Mouse (Mus musculus) stomach, postnatal 0 days (tissue): ENCODE results near the gene Ankib1. TPM values are rescaled to one million over a fixed set of nuclear protein-coding genes. Genes with fewer than 3 reads are reported as not detected.

Experiments
- ATAC-seq: fragments of 200-750 bp; cut with Nextera tagmentation; 2 replicates; pipeline ENCODE4 v1.8.0; 2017; ENCODE audit not compliant: low FRiP score, low TSS enrichment
- DNase-seq: peaks from one replicate; pipeline ENCODE4 v3.0.0-alpha.2; 2016; ENCODE audit warnings: low spot score
- H3K27ac ChIP-seq: fragments of 300-500 bp; sonication (generic); replicated peaks from 2 replicates; pipeline ENCODE4 v1.5.1; 2014; ENCODE audit warnings: mild to moderate bottlenecking, control low read depth
- H3K27me3 ChIP-seq: fragments of 300-500 bp; sonication (generic); 2 replicates; pipeline ENCODE4 v1.6.1; 2014; ENCODE audit warnings: low read length; ENCODE audit not compliant: control insufficient read depth, insufficient read depth
- H3K36me3 ChIP-seq: fragments of 300-500 bp; sonication (generic); 2 replicates; pipeline ENCODE4 v1.6.1; 2014; ENCODE audit warnings: low read length, mixed read lengths; ENCODE audit not compliant: control insufficient read depth, insufficient read depth
- H3K4me1 ChIP-seq: fragments of 300-500 bp; sonication (generic); replicated peaks from 2 replicates; pipeline ENCODE4 v1.6.1; 2014; ENCODE audit warnings: antibody characterized with exemption; ENCODE audit not compliant: control insufficient read depth, insufficient read depth
- H3K4me2 ChIP-seq: fragments of 300-500 bp; sonication (generic); replicated peaks from 2 replicates; pipeline ENCODE4 v1.6.1; 2014; ENCODE audit warnings: low read depth, mild to moderate bottlenecking, control low read depth, moderate library complexity
- H3K4me3 ChIP-seq: fragments of 300-500 bp; sonication (generic); 2 replicates; pipeline ENCODE4 v1.5.1; 2014; ENCODE audit warnings: low read depth, low read length, control low read depth
- H3K9ac ChIP-seq: fragments of 300-500 bp; sonication (generic); 2 replicates; pipeline ENCODE4 v1.6.1; 2014; ENCODE audit warnings: mild to moderate bottlenecking, low read length, control low read depth, mixed read lengths
- H3K9me3 ChIP-seq: fragments of 300-500 bp; sonication (generic); 2 replicates; pipeline ENCODE4 v1.6.1; 2016; ENCODE audit warnings: low read length; ENCODE audit not compliant: control insufficient read depth
- CTCF ChIP-seq: IDR thresholded peaks from 2 replicates; pipeline ENCODE4 v1.5.1; 2016; ENCODE audit warnings: antibody characterized with exemption, low read depth, mild to moderate bottlenecking, moderate library complexity
- EP300 ChIP-seq: optimal IDR thresholded peaks from 2 replicates; pipeline ENCODE3; 2016; ENCODE audit warnings: antibody characterized with exemption
- WGBS: fragments of 180-500 bp; shearing (Covaris S2); extraction: QIAGEN DNeasy Blood & Tissue Kit; methylation state at CpG from one replicate; pipeline ENCODE4 v1.1.7; 2014; 5-methylcytosine and 5-hydroxymethylcytosine counted together
- polyA plus RNA-seq: library from polyadenylated mRNA; unstranded; fragments of >200 nt; fragmentation: Nextera tagmentation; extraction: Ambion mirVana; gene quantifications from 2 replicates; pipeline ENCODE4 v1.2.1, GENCODE M21; 2015

Gene Ankib1
- polyA plus RNA-seq, 1 experiment from 2014 or later = 6.2 TPM

GRCm38 (mm10) chr5:3702180-3702579 is 100.5 kb downstream of the Ankib1 start:
- no peak for TF ChIP-seq CTCF
- TF ChIP-seq EP300 = no peak
- Histone ChIP-seq H3K36me3 (0 out of 2 replicates have a peak, but pooled peaks cover 3% of the 10 kb centered on the region), H3K9ac (no peak overlapping the region), H3K4me3 (no peak overlapping the region), H3K27ac (no peak overlapping the region), H3K9me3 (no peaks in the 10 kb centered on the region), H3K4me1 (no peaks in the 10 kb centered on the region), H3K4me2 (no peak overlapping the region), H3K27me3 (no peaks in the 10 kb centered on the region)
- DNase-seq (no peak), ATAC-seq (no peak)
- WGBS = 92% methylated on average over 4 of the region's 4 CpGs

- TF ChIP-seq EP300 = no peak
- TF ChIP-seq CTCF = no peak
- Histone ChIP-seq H3K9me3 (no peaks in the 10 kb centered on the region), H3K27ac (no peak overlapping the region), H3K4me3 (no peak overlapping the region), H3K27me3 (no peaks in the 10 kb centered on the region), H3K4me1 (no peaks in the 10 kb centered on the region), H3K9ac (no peak overlapping the region), H3K36me3 (peaks cover 5% of the 10 kb centered on the region; the same call in 1 of the 2 replicates), H3K4me2 (no peak overlapping the region)
- DNase-seq (no peak), ATAC-seq (no peak)
- WGBS = 88% methylated on average over 5 of the region's 5 CpGs
Measured at GRCm38 (mm10) chr5:3700025-3700424, 102.7 kb downstream of the Ankib1 start.

DNA sequence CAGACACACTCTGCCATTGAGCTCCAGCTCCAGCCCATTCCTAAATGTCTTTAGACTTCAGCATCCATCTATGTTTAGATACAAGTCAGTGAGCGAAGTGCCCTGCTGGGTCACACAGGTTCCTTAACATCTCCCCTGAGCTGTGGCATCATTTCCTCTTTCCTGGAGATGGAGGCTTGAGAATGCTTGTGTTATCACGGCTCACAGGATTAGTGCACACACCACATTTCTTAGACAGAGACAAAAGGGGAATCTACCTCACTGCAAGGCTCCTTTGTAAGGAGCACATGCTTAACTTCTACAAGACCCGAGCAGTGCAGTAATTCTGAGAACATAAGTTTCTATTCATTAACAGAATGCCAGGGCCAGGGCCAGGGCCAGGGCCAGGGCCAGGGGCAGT is 106.7 kb downstream of the Ankib1 start:
- H3K36me3 ChIP-seq = peaks cover 12% of the 10 kb centered on the region
- 73% methylated on average over 3 of the region's 3 CpGs for WGBS

GRCm38 (mm10) chr5:3695191-3695590 is 107.5 kb downstream of the Ankib1 start:
- no peak for TF ChIP-seq EP300
- TF ChIP-seq CTCF = no peak
- no peak for ATAC-seq
- peaks cover 12% of the 10 kb centered on the region for H3K36me3 ChIP-seq
- H3K4me3 ChIP-seq = no peak overlapping the region
- H3K4me2 ChIP-seq = no peak overlapping the region
- WGBS = 79% methylated on average over 4 of the region's 4 CpGs
- H3K27me3 ChIP-seq = no peaks in the 10 kb centered on the region
- H3K9ac ChIP-seq = no peak overlapping the region
- no peaks in the 10 kb centered on the region for H3K9me3 ChIP-seq
- no peak for DNase-seq
- no peaks in the 10 kb centered on the region for H3K4me1 ChIP-seq
- no peak overlapping the region for H3K27ac ChIP-seq

More for the DNA sequence above, 106.7 kb downstream of the Ankib1 start:
- H3K9ac ChIP-seq = no peak overlapping the region
- no peak for ATAC-seq
- TF ChIP-seq EP300 (no peak), CTCF (no peak)
- no peak overlapping the region for H3K4me2 ChIP-seq
- no peaks in the 10 kb centered on the region for H3K4me1 ChIP-seq
- DNase-seq = no peak
- no peak overlapping the region for H3K27ac ChIP-seq
- H3K4me3 ChIP-seq = no peak overlapping the region
- H3K9me3 ChIP-seq = no peaks in the 10 kb centered on the region
- H3K27me3 ChIP-seq = no peaks in the 10 kb centered on the region

DNA sequence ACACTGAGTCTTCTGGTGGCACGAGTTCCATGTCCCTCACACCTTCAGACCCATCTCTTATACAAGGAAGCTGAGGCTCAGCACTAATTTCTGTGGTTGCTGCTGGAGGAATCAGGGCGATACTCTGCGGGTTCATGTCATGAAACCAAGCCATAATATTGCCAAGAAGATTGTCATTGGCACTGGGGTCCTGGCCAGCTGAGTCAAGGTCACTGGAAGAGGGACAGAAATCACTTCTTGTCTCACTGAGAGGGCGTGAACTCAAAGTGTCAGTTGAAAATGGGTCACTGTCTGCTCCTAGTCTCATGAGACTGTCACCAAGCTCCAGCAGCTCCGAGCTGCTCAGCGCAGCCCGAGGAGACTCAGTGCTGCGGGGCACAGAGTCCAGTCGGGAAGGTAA is 109.8 kb downstream of the Ankib1 start:
- H3K4me3 ChIP-seq = no peak overlapping the region
- no peak overlapping the region for H3K9ac ChIP-seq
- no peak overlapping the region for H3K27ac ChIP-seq
- ATAC-seq (no peak), DNase-seq (no peak)
- no peaks in the 10 kb centered on the region for H3K4me1 ChIP-seq
- H3K9me3 ChIP-seq = no peaks in the 10 kb centered on the region
- WGBS = 98% methylated on average over 9 of the region's 9 CpGs
- TF ChIP-seq CTCF = no peak
- TF ChIP-seq EP300 = no peak
- peaks cover 16% of the 10 kb centered on the region for H3K36me3 ChIP-seq
- no peaks in the 10 kb centered on the region for H3K27me3 ChIP-seq
- H3K4me2 ChIP-seq = no peak overlapping the region

GRCm38 (mm10) chr5:3691283-3691682 is 111.4 kb downstream of the Ankib1 start:
- Histone ChIP-seq H3K27me3 (no peaks in the 10 kb centered on the region), H3K4me2 (no peak overlapping the region), H3K36me3 (peaks cover 16% of the 10 kb centered on the region), H3K9me3 (no peaks in the 10 kb centered on the region), H3K4me3 (no peak overlapping the region), H3K4me1 (no peaks in the 10 kb centered on the region), H3K9ac (no peak overlapping the region), H3K27ac (no peak overlapping the region)
- DNase-seq (no peak), ATAC-seq (no peak)
- TF ChIP-seq EP300 (no peak), CTCF (no peak)
- WGBS = 94% methylated on average over 3 of the region's 3 CpGs
